11 mouse cellular contexts compared by ENCODE assay signal in genomic region chr7:131182685-131183084, GRCm38 (mm10). TPM values are rescaled to one million over a fixed set of nuclear protein-coding genes. Genes with fewer than 3 reads are reported as not detected.
DNase-seq lines count a peak whose midpoint lies in the region; ATAC-seq and TF ChIP-seq lines count a peak whose summit lies in the region.
"Had no signal": no experiment of that assay in that cellular context is flagged by ENCODE, and none has a peak within 500 bp of the region (broad histone marks: within the 10 kb centered on the region; RNA-seq: fewer than 3 reads in every experiment).

No protein-coding gene starts in this region.

- no peaks in the 10 kb centered on the region for H3K27me3 ChIP-seq in intestine, embryonic 14.5 days (replicated peaks; ENCODE audit: control insufficient read depth, insufficient read depth, low read length)
- H3K27me3 ChIP-seq in intestine, embryonic 16.5 days (replicated peaks; ENCODE audit: control insufficient read depth, insufficient read depth, low read length): no peaks in the 10 kb centered on the region
- H3K27me3 ChIP-seq in ES-Bruce4 (ENCODE audit: control insufficient read depth, insufficient read depth, low read length, poor library complexity, severe bottlenecking): no peaks in the 10 kb centered on the region; the same call in 1 of the 2 replicates
- no peaks in the 10 kb centered on the region for H3K27me3 ChIP-seq in liver, embryonic 14.5 days (ENCODE audit: control insufficient read depth, insufficient read depth, low read length)
- H3K27me3 ChIP-seq: limb, embryonic 12.5 days had no signal

- no peaks in the 10 kb centered on the region for H3K4me1 ChIP-seq in intestine, embryonic 14.5 days (replicated peaks; ENCODE audit: control insufficient read depth, insufficient read depth, low read length)
- no peaks in the 10 kb centered on the region for H3K4me1 ChIP-seq in intestine, embryonic 16.5 days (ENCODE audit: control insufficient read depth, insufficient read depth, low read length)
- no peaks in the 10 kb centered on the region for H3K4me1 ChIP-seq in ES-Bruce4 (ENCODE audit: control insufficient read depth, insufficient read depth, low read length)
- H3K4me1 ChIP-seq in liver, embryonic 14.5 days (replicated peaks; ENCODE audit: control insufficient read depth in 2 of 2, insufficient read depth in 2 of 2, low read length in 1 of 2): no peaks in the 10 kb centered on the region
- H3K4me1 ChIP-seq: limb, embryonic 12.5 days had no signal

- DNase-seq in intestine, embryonic 14.5 days (ENCODE audit: low spot score): peak; percentile 63
- peak; percentile 59 for DNase-seq in A20 (ENCODE audit: low read depth, low spot score)
- DNase-seq in embryo, embryonic 10.5 days (ENCODE audit: low spot score): peak; percentile 45
- no peak for DNase-seq in liver, embryonic 14.5 days (ENCODE audit: low read depth in 3 of 3, low spot score in 3 of 3)
- DNase-seq in spleen, postnatal 4 days (ENCODE audit: low spot score in 2 of 2): peak; percentile 17 to 69

- H3K4me3 ChIP-seq in intestine, embryonic 14.5 days (ENCODE audit: low read depth, low read length): no peak overlapping the region
- H3K4me3 ChIP-seq in intestine, embryonic 16.5 days (ENCODE audit: low read length): no peak overlapping the region
- no peak overlapping the region for H3K4me3 ChIP-seq in ES-Bruce4 (ENCODE audit: low read depth, low read length)
- no peak overlapping the region for H3K4me3 ChIP-seq in liver, embryonic 14.5 days (ENCODE audit: insufficient read depth in 1 of 2, low read depth in 2 of 2, low read length in 2 of 2)
- H3K4me3 ChIP-seq: erythroblast, embryonic 14.5 days; limb, embryonic 12.5 days had no signal

- no peak for ATAC-seq in intestine, embryonic 14.5 days (replicated peaks; ENCODE audit: low FRiP score, low TSS enrichment, low read depth)
- ATAC-seq in intestine, embryonic 16.5 days: no peak
- ATAC-seq in liver, embryonic 14.5 days (ENCODE audit: insufficient read depth): no peak
- ATAC-seq in erythroblast, adult 5-6 weeks (replicated peaks; ENCODE audit: low FRiP score, poor library complexity, severe bottlenecking): no peak

- TF ChIP-seq EP300 in ES-Bruce4 (IDR thresholded peaks at IDR 0.05; ENCODE audit: insufficient read depth, low read depth, low read length): no peak
- no peak for TF ChIP-seq EP300 in liver, embryonic 14.5 days (IDR thresholded peaks at IDR 0.05; ENCODE audit: low read depth)

- 41% methylated on average over 4 of the region's 4 CpGs for WGBS in intestine, embryonic 14.5 days
- 43% methylated on average over 4 of the region's 4 CpGs for WGBS in intestine, embryonic 16.5 days
- 25% methylated on average over 4 of the region's 4 CpGs for WGBS in liver, embryonic 14.5 days (ENCODE audit: insufficient replicate concordance)

- TF ChIP-seq CTCF in ES-Bruce4 (IDR thresholded peaks at IDR 0.05; ENCODE audit: low read depth, low read length): peak; percentile 82
- peak; percentile 77 for TF ChIP-seq CTCF in liver, embryonic 14.5 days (IDR thresholded peaks at IDR 0.05; ENCODE audit: low read depth)

- no peak for TF ChIP-seq POLR2A in ES-Bruce4 (IDR thresholded peaks at IDR 0.05; ENCODE audit: insufficient read depth, low read length)

- H3K4me2 ChIP-seq in intestine, embryonic 14.5 days (ENCODE audit: low read length): no peak overlapping the region
- H3K4me2 ChIP-seq in intestine, embryonic 16.5 days (ENCODE audit: low read depth, low read length): no peak overlapping the region
- no peak overlapping the region for H3K4me2 ChIP-seq in liver, embryonic 14.5 days (ENCODE audit: low read depth)
- H3K4me2 ChIP-seq: limb, embryonic 12.5 days had no signal

- no peaks in the 10 kb centered on the region for H3K9me3 ChIP-seq in intestine, embryonic 14.5 days (ENCODE audit: control insufficient read depth, low read length)
- H3K9me3 ChIP-seq in intestine, embryonic 16.5 days (ENCODE audit: control insufficient read depth, low read length): no peaks in the 10 kb centered on the region
- H3K9me3 ChIP-seq in ES-Bruce4 (replicated peaks; ENCODE audit: control insufficient read depth, insufficient read depth, low read length, poor library complexity, severe bottlenecking): no peaks in the 10 kb centered on the region
- H3K9me3 ChIP-seq in liver, embryonic 14.5 days (ENCODE audit: control insufficient read depth, low read length): no peaks in the 10 kb centered on the region
- H3K9me3 ChIP-seq: limb, embryonic 12.5 days had no signal

- H3K27ac ChIP-seq in intestine, embryonic 14.5 days (ENCODE audit: low read depth): no peak overlapping the region
- H3K27ac ChIP-seq in intestine, embryonic 16.5 days (ENCODE audit: low read length): no peak overlapping the region
- H3K27ac ChIP-seq in ES-Bruce4 (ENCODE audit: insufficient read depth, low read length): no peak overlapping the region
- no peak overlapping the region for H3K27ac ChIP-seq in liver, embryonic 14.5 days
- H3K27ac ChIP-seq: limb, embryonic 12.5 days had no signal

- H3K36me3 ChIP-seq in intestine, embryonic 14.5 days (ENCODE audit: control insufficient read depth, insufficient read depth, low read length): no peaks in the 10 kb centered on the region
- H3K36me3 ChIP-seq in intestine, embryonic 16.5 days (ENCODE audit: control insufficient read depth, insufficient read depth, low read length): no peaks in the 10 kb centered on the region
- no peaks in the 10 kb centered on the region for H3K36me3 ChIP-seq in ES-Bruce4 (ENCODE audit: control insufficient read depth, insufficient read depth, low read length, poor library complexity, severe bottlenecking)
- H3K36me3 ChIP-seq in liver, embryonic 14.5 days (replicated peaks; ENCODE audit: control insufficient read depth, insufficient read depth, low read depth): no peaks in the 10 kb centered on the region
- H3K36me3 ChIP-seq: limb, embryonic 12.5 days had no signal

- H3K9ac ChIP-seq in intestine, embryonic 14.5 days (ENCODE audit: low read length): no peak overlapping the region
- no peak overlapping the region for H3K9ac ChIP-seq in intestine, embryonic 16.5 days (ENCODE audit: low read depth, low read length)
- H3K9ac ChIP-seq in ES-Bruce4 (ENCODE audit: low read depth, poor library complexity, severe bottlenecking): no peak overlapping the region
- no peak overlapping the region for H3K9ac ChIP-seq in liver, embryonic 14.5 days (replicated peaks)
- H3K9ac ChIP-seq: limb, embryonic 12.5 days had no signal

RNA-seq across cellular contexts. Expression of gene 5430419D17Rik, which starts 8.5 kb away (rescaled TPM):
- not detected in 2 replicates for polyA plus RNA-seq in intestine, embryonic 14.5 days (2014; fragmentation: Nextera tagmentation; extraction: Ambion mirVana)
- 0.04 TPM in 1 of 2 replicates, not detected in the other for polyA plus RNA-seq in intestine, embryonic 16.5 days (2015; fragmentation: Nextera tagmentation; extraction: Ambion mirVana)
- not detected in 2 replicates for polyA plus RNA-seq in ES-Bruce4 (2011; ENCODE audit: insufficient read depth, insufficient read length, low read depth, missing spikeins)
- polyA plus RNA-seq in liver, embryonic 14.5 days (2012; rRNA removed): not detected in 2 replicates
- not detected in 2 replicates for polyA plus RNA-seq in liver, embryonic 14.5 days (2014; fragmentation: Nextera tagmentation; extraction: Ambion mirVana)
- total RNA-seq in erythroblast, adult 5-6 weeks (2015; ENCODE audit: low replicate concordance): not detected in 2 replicates
- not detected in 2 replicates for total RNA-seq in erythroblast, adult 5-6 weeks (2017; ENCODE audit: low replicate concordance)
- polyA plus RNA-seq: erythroblast, embryonic 14.5 days; limb, embryonic 12.5 days; stomach, embryonic 14.5 days had no signal

RNA-seq across cellular contexts. Expression of gene 4933402N03Rik, which starts 36.6 kb away (rescaled TPM):
- not detected in 2 replicates for polyA plus RNA-seq in intestine, embryonic 14.5 days (2014; fragmentation: Nextera tagmentation; extraction: Ambion mirVana)
- not detected in 2 replicates for polyA plus RNA-seq in intestine, embryonic 16.5 days (2015; fragmentation: Nextera tagmentation; extraction: Ambion mirVana)
- not detected in 2 replicates for polyA plus RNA-seq in ES-Bruce4 (2011; ENCODE audit: insufficient read depth, insufficient read length, low read depth, missing spikeins)
- polyA plus RNA-seq in liver, embryonic 14.5 days (2012; rRNA removed): not detected in 2 replicates
- polyA plus RNA-seq in liver, embryonic 14.5 days (2014; fragmentation: Nextera tagmentation; extraction: Ambion mirVana): not detected in 2 replicates
- not detected in 2 replicates for total RNA-seq in erythroblast, adult 5-6 weeks (2015; ENCODE audit: low replicate concordance)
- not detected in 2 replicates for total RNA-seq in erythroblast, adult 5-6 weeks (2017; ENCODE audit: low replicate concordance)
- polyA plus RNA-seq: erythroblast, embryonic 14.5 days; limb, embryonic 12.5 days; stomach, embryonic 14.5 days had no signal

Comparison
In these comparisons a context has a peak if more than half of its experiments do, and no peak if none do; other contexts are left out.
1. DNase-seq: peak in intestine, embryonic 14.5 days (single experiment), A20 (single experiment), embryo, embryonic 10.5 days (single experiment) and spleen, postnatal 4 days (2 of 2); none in liver, embryonic 14.5 days (0 of 3).